In the genomic region with DNA sequence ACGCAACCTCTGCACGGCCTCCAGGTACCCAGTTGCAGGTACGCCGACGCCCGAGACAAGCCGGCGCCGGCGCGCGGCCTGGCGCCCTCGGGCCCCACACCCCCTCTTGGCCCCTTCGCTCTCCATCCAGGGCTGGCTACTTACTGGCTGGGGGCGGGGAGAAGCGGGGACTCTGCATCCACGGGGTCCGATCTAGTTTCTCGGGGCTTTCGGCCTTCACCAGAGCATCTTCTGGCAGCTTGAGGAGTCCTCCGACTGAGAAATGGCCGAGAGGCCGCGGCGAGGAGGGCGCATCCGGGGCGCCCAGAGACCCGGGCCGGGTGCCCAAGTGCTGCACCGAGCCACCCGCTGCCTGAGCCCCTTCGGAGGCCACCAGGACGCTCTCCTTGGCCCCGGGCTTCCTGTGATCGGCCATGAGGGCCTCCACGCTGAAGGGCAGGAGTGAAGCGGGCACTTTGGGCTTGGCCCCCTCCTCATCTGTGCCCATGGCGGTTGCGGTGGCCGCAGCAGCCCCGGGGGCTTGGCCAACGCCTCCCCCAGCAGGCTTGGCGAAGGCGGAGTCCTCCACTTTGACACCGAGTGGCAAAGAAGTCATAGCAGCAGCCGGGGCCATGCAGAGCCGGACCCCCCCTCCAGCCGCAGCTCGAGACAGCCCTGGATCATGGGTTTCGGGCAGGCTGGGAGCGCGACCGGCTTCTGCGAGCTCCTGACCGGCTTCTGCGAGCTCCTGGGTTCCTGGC, we compare ENCODE assay signal across 9 mouse cellular contexts. TPM values are rescaled to one million over a fixed set of nuclear protein-coding genes. Genes with fewer than 3 reads are reported as not detected.
DNase-seq lines count a peak whose midpoint lies in the region; ATAC-seq and TF ChIP-seq lines count a peak whose summit lies in the region.
"Had no signal": no experiment of that assay in that cellular context is flagged by ENCODE, and none has a peak within 500 bp of the region (broad histone marks: within the 10 kb centered on the region; RNA-seq: fewer than 3 reads in every experiment).

No protein-coding gene starts in this region.

- H3K4me3 ChIP-seq in heart, embryonic 15.5 days: peak overlapping the region; percentile 59
- H3K4me3 ChIP-seq in liver, embryonic 15.5 days (replicated peaks): peak overlapping the region; percentile 42
- H3K4me3 ChIP-seq in stomach, embryonic 16.5 days (replicated peaks; ENCODE audit: low read length): peak overlapping the region; percentile 43

- H3K36me3 ChIP-seq in heart, embryonic 15.5 days: no peaks in the 10 kb centered on the region
- no peaks in the 10 kb centered on the region for H3K36me3 ChIP-seq in liver, embryonic 15.5 days (replicated peaks)
- no peaks in the 10 kb centered on the region for H3K36me3 ChIP-seq in stomach, embryonic 16.5 days (ENCODE audit: control insufficient read depth, insufficient read depth, low read length)

- WGBS in heart, embryonic 15.5 days: under 1% methylated on average over 54 of the region's 58 CpGs
- WGBS in liver, embryonic 15.5 days (ENCODE audit: insufficient replicate concordance): under 1% methylated on average over 58 of the region's 58 CpGs
- under 1% methylated on average over 58 of the region's 58 CpGs for WGBS in stomach, embryonic 16.5 days

- peaks cover 44% of the 10 kb centered on the region for H3K4me1 ChIP-seq in heart, embryonic 15.5 days (replicated peaks)
- H3K4me1 ChIP-seq in liver, embryonic 15.5 days (replicated peaks): peaks cover 16% of the 10 kb centered on the region
- H3K4me1 ChIP-seq in stomach, embryonic 16.5 days (ENCODE audit: control insufficient read depth, insufficient read depth, low read length): peaks cover 9% of the 10 kb centered on the region

- ATAC-seq in heart, embryonic 15.5 days (replicated peaks; ENCODE audit: insufficient number of reproducible peaks, insufficient read depth, low FRiP score, low read depth): peak; percentile 31
- no peak for ATAC-seq in liver, embryonic 15.5 days (ENCODE audit: insufficient read depth)
- no peak for ATAC-seq in stomach, embryonic 16.5 days (ENCODE audit: insufficient read depth, low FRiP score)

- peak overlapping the region; percentile 95 for H3K4me2 ChIP-seq in heart, embryonic 15.5 days
- peak overlapping the region; percentile 62 for H3K4me2 ChIP-seq in liver, embryonic 15.5 days
- peak overlapping the region; percentile 74 for H3K4me2 ChIP-seq in stomach, embryonic 16.5 days (ENCODE audit: low read depth, low read length)

- DNase-seq in embryo, embryonic 10 days (ENCODE audit: low spot score): peak; percentile 39
- DNase-seq in embryo, embryonic 9.5 days (ENCODE audit: extremely low spot score): no peak
- peak; percentile 25 for DNase-seq in brain, embryonic 14.5 days (ENCODE audit: low read depth)
- no peak for DNase-seq in urinary bladder, postnatal 14 days (ENCODE audit: low spot score)
- DNase-seq in thymus, postnatal 36 days: no peak

- peak overlapping the region; percentile 53 for H3K9ac ChIP-seq in heart, embryonic 15.5 days
- no peak overlapping the region for H3K9ac ChIP-seq in liver, embryonic 15.5 days
- peak overlapping the region; percentile 54 for H3K9ac ChIP-seq in stomach, embryonic 16.5 days (ENCODE audit: low read length)

- TF ChIP-seq CTCF in brain, embryonic 14.5 days (IDR thresholded peaks at IDR 0.05; ENCODE audit: borderline replicate concordance, extremely low read depth, insufficient read depth, insufficient read length): no peak

- H3K9me3 ChIP-seq in heart, embryonic 15.5 days (replicated peaks): no peaks in the 10 kb centered on the region
- H3K9me3 ChIP-seq in liver, embryonic 15.5 days (replicated peaks): no peaks in the 10 kb centered on the region
- H3K9me3 ChIP-seq in stomach, embryonic 16.5 days (replicated peaks; ENCODE audit: control insufficient read depth, low read length): no peaks in the 10 kb centered on the region

- H3K27ac ChIP-seq in heart, embryonic 15.5 days: peak overlapping the region; percentile 36
- no peak overlapping the region for H3K27ac ChIP-seq in liver, embryonic 15.5 days (replicated peaks)
- no peak overlapping the region for H3K27ac ChIP-seq in stomach, embryonic 16.5 days (ENCODE audit: low read length)

- peaks cover 96% of the 10 kb centered on the region for H3K27me3 ChIP-seq in heart, embryonic 15.5 days
- peaks cover 99% of the 10 kb centered on the region for H3K27me3 ChIP-seq in liver, embryonic 15.5 days
- peaks cover 88% of the 10 kb centered on the region for H3K27me3 ChIP-seq in stomach, embryonic 16.5 days (ENCODE audit: control insufficient read depth, insufficient read depth, low read length)
- H3K27me3 ChIP-seq: CH12.LX had no signal

- no peak for TF ChIP-seq POLR2A in brain, embryonic 14.5 days (IDR thresholded peaks at IDR 0.05; ENCODE audit: borderline replicate concordance, extremely low read depth, insufficient read depth, insufficient read length, poor library complexity, severe bottlenecking)

RNA-seq across cellular contexts. Expression of gene Msx1, which starts 0.5 kb away (rescaled TPM):
- polyA plus RNA-seq in brain, embryonic 14.5 days (2012; rRNA removed): 12.4 and 17.0 TPM in 2 replicates
- polyA plus RNA-seq in heart, embryonic 15.5 days (2015; fragmentation: Nextera tagmentation; extraction: Ambion mirVana): 8.6 and 8.9 TPM in 2 replicates
- polyA plus RNA-seq in liver, embryonic 15.5 days (2015; fragmentation: Nextera tagmentation; extraction: Ambion mirVana): 0.08 and 0.12 TPM in 2 replicates
- polyA plus RNA-seq in stomach, embryonic 16.5 days (2015; fragmentation: Nextera tagmentation; extraction: Ambion mirVana): 2.0 and 2.5 TPM in 2 replicates

Comparison
In these comparisons a context has a peak if more than half of its experiments do, and no peak if none do; other contexts are left out.
1. DNase-seq: peak in embryo, embryonic 10 days (single experiment) and brain, embryonic 14.5 days (single experiment); none in embryo, embryonic 9.5 days (single experiment), urinary bladder, postnatal 14 days (single experiment) and thymus, postnatal 36 days (0 of 2).
2. Peak in every context shown above with its lines, with median percentiles within 50 percentile points of each other: H3K4me2 ChIP-seq and H3K4me3 ChIP-seq.